Mouse (Mus musculus) E14TG2a.4 (cell line): ENCODE data around the gene Kcnj9.

Experiments
- CTCF ChIP-seq: conservative IDR thresholded peaks from 2 replicates; pipeline ENCODE4 v1.5.1; 2014; ENCODE audit warnings: low read length
- NANOG ChIP-seq: IDR thresholded peaks from 2 replicates; pipeline ENCODE4 v1.6.1; 2014; ENCODE audit warnings: borderline replicate concordance, low read length, mixed read lengths

- TF ChIP-seq CTCF (no peak), NANOG (no peak)
Measured at GRCm38 (mm10) chr1:172302851-172303250, 26.3 kb downstream of the Kcnj9 start.
